Mouse (Mus musculus) c-Kit-negative CD71-positive TER-119-positive erythroid progenitor cells, embryonic 14.5 days (primary cell): ENCODE results near the gene Txndc11.
"Not testable (repeated sequence)": the region's sequence is repeated elsewhere in the genome, so short reads cannot be mapped to it uniquely, and the experiment has no call there.

Source experiments
- DNase-seq: peaks from one replicate; pipeline ENCODE4 v3.0.0-alpha.2; 2013; ENCODE audit warnings: low read depth, low spot score

Txndc11 gene

GRCm38 (mm10) chr16:11134348-11135344, at the start of gene Txndc11:
Gene Txndc11, minus strand, starts transcription at chr16:11134650.
- peak; percentile 96 for DNase-seq

GRCm38 (mm10) chr16:11177404-11177803, 43.0 kb upstream of the Txndc11 start:
- no peak for DNase-seq

GRCm38 (mm10) chr16:11176884-11177244, 42.4 kb upstream of the Txndc11 start:
- no peak for DNase-seq

GRCm38 (mm10) chr16:11176208-11176883, 41.9 kb upstream of the Txndc11 start, which contains the start of gene Zc3h7a:
Gene Zc3h7a, minus strand, starts transcription at chr16:11176393.
- peak; percentile 88 for DNase-seq

- DNase-seq = peak; percentile 58
Measured at GRCm38 (mm10) chr16:11175489-11176207, 41.2 kb upstream of the Txndc11 start.

GRCm38 (mm10) chr16:11175100-11175488, 40.6 kb upstream of the Txndc11 start:
- peak; percentile 9 for DNase-seq

GRCm38 (mm10) chr16:11174671-11175081, 40.2 kb upstream of the Txndc11 start:
- peak; percentile 52 for DNase-seq

GRCm38 (mm10) chr16:11171679-11172078, 37.2 kb upstream of the Txndc11 start:
- no peak for DNase-seq

GRCm38 (mm10) chr16:11166431-11166830, 32.0 kb upstream of the Txndc11 start:
- DNase-seq = no peak

- DNase-seq = no peak
Measured at GRCm38 (mm10) chr16:11164695-11165255, 30.3 kb upstream of the Txndc11 start.

GRCm38 (mm10) chr16:11157721-11158120, 23.3 kb upstream of the Txndc11 start:
- not testable (repeated sequence) for DNase-seq

- DNase-seq = no peak
Measured at GRCm38 (mm10) chr16:11154500-11154899, 20.1 kb upstream of the Txndc11 start.

GRCm38 (mm10) chr16:11143706-11144483, 9.4 kb upstream of the Txndc11 start:
- not testable (repeated sequence) for DNase-seq

GRCm38 (mm10) chr16:11133476-11134347, 738 bp downstream of the Txndc11 start:
- peak; percentile 16 for DNase-seq

GRCm38 (mm10) chr16:11132839-11133238, 1.6 kb downstream of the Txndc11 start:
- DNase-seq = no peak

GRCm38 (mm10) chr16:11128301-11128700, 6.1 kb downstream of the Txndc11 start:
- DNase-seq = no peak

GRCm38 (mm10) chr16:11125371-11125770, 9.1 kb downstream of the Txndc11 start:
- no peak for DNase-seq

- DNase-seq = no peak
Measured at GRCm38 (mm10) chr16:11124110-11124509, 10.3 kb downstream of the Txndc11 start.

- no peak for DNase-seq
Measured at GRCm38 (mm10) chr16:11122625-11123024, 11.8 kb downstream of the Txndc11 start.
